ENCODE assay signal across 8 mouse cellular contexts in the genomic region with DNA sequence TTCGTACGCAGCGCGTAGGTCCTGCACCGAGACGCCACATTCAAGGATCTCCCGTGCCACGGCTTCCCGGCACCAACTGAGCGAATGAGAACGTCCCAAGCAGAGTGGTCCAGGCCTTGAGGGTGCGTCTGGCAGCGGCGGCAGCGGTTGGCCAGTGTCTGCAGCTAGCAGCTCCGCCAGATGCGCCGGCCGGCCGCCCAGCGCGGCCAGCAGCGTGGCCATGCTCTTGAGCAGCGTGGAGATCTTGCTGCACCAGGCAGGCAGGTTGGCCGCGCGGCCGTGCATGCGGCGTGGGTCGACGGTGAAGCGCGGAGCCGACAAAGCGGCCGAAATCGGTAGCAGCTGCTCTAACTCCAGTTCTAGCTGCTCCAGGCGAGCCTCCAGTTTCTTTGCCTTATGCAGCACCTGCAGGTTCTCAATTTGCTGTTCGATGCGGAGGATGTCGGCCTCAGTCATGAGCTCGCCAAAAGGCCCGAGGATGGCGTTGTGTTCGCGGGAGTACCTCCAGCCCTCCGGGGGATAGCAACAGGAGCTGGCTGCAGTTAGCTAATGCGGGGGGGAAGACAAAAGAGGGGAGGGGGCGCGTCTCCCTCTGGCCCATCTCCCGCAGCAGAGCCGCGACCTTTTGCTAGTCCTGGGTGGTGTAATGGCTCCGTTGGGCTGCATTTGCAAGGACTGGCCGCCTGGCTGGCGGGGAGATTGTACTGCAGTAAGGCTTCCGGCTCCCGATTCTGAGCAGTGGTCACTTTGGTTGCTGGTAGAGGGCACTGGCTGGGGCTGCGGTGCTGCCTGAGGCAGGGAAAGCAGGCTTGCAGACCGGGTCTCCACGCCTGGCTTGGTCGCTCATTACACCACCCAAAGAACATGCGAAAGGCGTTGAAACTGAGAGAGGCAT. TPM values are rescaled to one million over a fixed set of nuclear protein-coding genes. Genes with fewer than 3 reads are reported as not detected.
A peak's percentile ranks its signal among the peaks of the same experiment; 100 is the strongest.
DNase-seq lines count a peak whose midpoint lies in the region; TF ChIP-seq lines count a peak whose summit lies in the region.

No protein-coding gene starts in this region.

- TF ChIP-seq POLR2A in heart, adult 2 months (IDR thresholded peaks at IDR 0.05; ENCODE audit: insufficient read depth, low read depth, low read length): no peak

- WGBS in heart, adult 2 months: 12% methylated on average over 65 of the region's 65 CpGs
- WGBS in midbrain, embryonic 10.5 days: 3% methylated on average over 65 of the region's 65 CpGs

- H3K27ac ChIP-seq in heart, adult 2 months: peak overlapping the region; percentile 36
- H3K27ac ChIP-seq in brown adipose tissue, adult 24 weeks (replicated peaks; ENCODE audit: low read depth, low read length): no peak overlapping the region
- H3K27ac ChIP-seq in midbrain, embryonic 10.5 days (replicated peaks): 0 out of 2 replicates have a peak overlapping the region, but pooled peaks have one; percentile 14

- no peaks in the 10 kb centered on the region for H3K79me2 ChIP-seq in heart, adult 2 months (replicated peaks; ENCODE audit: control insufficient read depth, insufficient read depth, low read length)

- peak overlapping the region; percentile 65 for H3K9ac ChIP-seq in heart, adult 2 months (ENCODE audit: low read depth, low read length)

- H3K4me1 ChIP-seq in heart, adult 2 months (ENCODE audit: control insufficient read depth, insufficient read depth, low read length): peaks cover 2% of the 10 kb centered on the region; the same call in 1 of the 2 replicates
- H3K4me1 ChIP-seq in brown adipose tissue, adult 24 weeks (ENCODE audit: control insufficient read depth, insufficient read depth, insufficient read length, low read length): peaks cover 2% of the 10 kb centered on the region; the same call in 1 of the 2 replicates
- peaks cover 57% of the 10 kb centered on the region for H3K4me1 ChIP-seq in midbrain, embryonic 10.5 days

- peak overlapping the region; percentile 62 for H3K4me3 ChIP-seq in heart, adult 2 months
- H3K4me3 ChIP-seq in brown adipose tissue, adult 24 weeks (ENCODE audit: insufficient read depth, low read depth, low read length): peak overlapping the region; percentile 46
- peak overlapping the region; percentile 44 for H3K4me3 ChIP-seq in midbrain, embryonic 10.5 days

- DNase-seq in heart, adult 2 months: peak; percentile 54 to 60
- no peak for DNase-seq in heart, adult 9 months (ENCODE audit: low spot score in 2 of 2)
- peak; percentile 35 to 42 for DNase-seq in heart, postnatal 36 days
- DNase-seq in midbrain, embryonic 10.5 days (ENCODE audit: low spot score): peak; percentile 66
- no peak for DNase-seq in c-Kit-positive CD71-positive TER-119-positive erythroid progenitor cells, embryonic 14.5 days (ENCODE audit: low spot score)
- DNase-seq in thymus, adult 18-20 months: no peak
- DNase-seq in urinary bladder, postnatal 36 days (ENCODE audit: low spot score in 2 of 2): no peak

- TF ChIP-seq EP300 in heart, adult 2 months (IDR thresholded peaks at IDR 0.05; ENCODE audit: insufficient read depth, low read depth, low read length): no peak

- peaks cover 2% of the 10 kb centered on the region; the same call in 1 of the 2 replicates for H3K27me3 ChIP-seq in heart, adult 2 months (ENCODE audit: control insufficient read depth, insufficient read depth, low read length)
- H3K27me3 ChIP-seq in midbrain, embryonic 10.5 days (ENCODE audit: low read depth, poor library complexity, severe bottlenecking): peaks cover 100% of the 10 kb centered on the region

- H3K36me3 ChIP-seq in heart, adult 2 months (ENCODE audit: control insufficient read depth, insufficient read depth, low read length): no peaks in the 10 kb centered on the region
- H3K36me3 ChIP-seq in midbrain, embryonic 10.5 days: no peaks in the 10 kb centered on the region

- H3K9me3 ChIP-seq in midbrain, embryonic 10.5 days (replicated peaks): no peaks in the 10 kb centered on the region

- intact Hi-C loops in heart, adult 2 months (cut with DNase I): no loop called here
- intact Hi-C loops in heart, postnatal 36 days (cut with DNase I): no loop called here

- TF ChIP-seq CTCF in heart, adult 2 months (IDR thresholded peaks at IDR 0.05): no peak

RNA-seq across cellular contexts. Expression of a gene that starts 10.5 kb away (rescaled TPM):
- total RNA-seq in heart, adult 2 months (2021): 1 to 10 TPM; 1.4 to 2.4 TPM
- polyA plus RNA-seq in heart, adult 2 months (2012; rRNA removed): 6.1 and 7.4 TPM in 2 replicates
- polyA plus RNA-seq in brown adipose tissue, adult 24 weeks (2012; ENCODE audit: insufficient read depth, insufficient read length, missing spikeins): 1.9 TPM in 1 of 2 replicates, not detected in the other
- 1 to 10 TPM in 1 of 2 experiments, under 1 TPM in 1; 0.81 to 3.2 TPM for total RNA-seq in heart, postnatal 36 days (2021)
- polyA plus RNA-seq in midbrain, embryonic 10.5 days (2016; fragmentation: Nextera tagmentation; extraction: Ambion mirVana): 0.47 and 1.0 TPM in 2 replicates

RNA-seq across cellular contexts. Expression of a gene that starts 25.9 kb away (rescaled TPM):
- 1 to 10 TPM; 2.4 to 2.5 TPM for total RNA-seq in heart, adult 2 months (2021)
- 2.7 and 3.2 TPM in 2 replicates for polyA plus RNA-seq in heart, adult 2 months (2012; rRNA removed)
- polyA plus RNA-seq in brown adipose tissue, adult 24 weeks (2012; ENCODE audit: insufficient read depth, insufficient read length, missing spikeins): 1.0 TPM in 1 of 2 replicates, not detected in the other
- 1 to 10 TPM; 1.8 to 2.7 TPM for total RNA-seq in heart, postnatal 36 days (2021)
- polyA plus RNA-seq in midbrain, embryonic 10.5 days (2016; fragmentation: Nextera tagmentation; extraction: Ambion mirVana): 0.94 and 1.4 TPM in 2 replicates

RNA-seq across cellular contexts. Expression of a gene that starts 32.4 kb away (rescaled TPM):
- total RNA-seq in heart, adult 2 months (2021): not detected
- polyA plus RNA-seq in heart, adult 2 months (2012; rRNA removed): not detected in 2 replicates
- not detected in 2 replicates for polyA plus RNA-seq in brown adipose tissue, adult 24 weeks (2012; ENCODE audit: insufficient read depth, insufficient read length, missing spikeins)
- total RNA-seq in heart, postnatal 36 days (2021): not detected
- 0.79 and 1.3 TPM in 2 replicates for polyA plus RNA-seq in midbrain, embryonic 10.5 days (2016; fragmentation: Nextera tagmentation; extraction: Ambion mirVana)

RNA-seq across cellular contexts. Expression of a gene that starts 51.7 kb away (rescaled TPM):
- 10 to 100 TPM; 58.1 to 64.8 TPM for total RNA-seq in heart, adult 2 months (2021)
- 51.7 and 65.0 TPM in 2 replicates for polyA plus RNA-seq in heart, adult 2 months (2012; rRNA removed)
- polyA plus RNA-seq in brown adipose tissue, adult 24 weeks (2012; ENCODE audit: insufficient read depth, insufficient read length, missing spikeins): 15.6 and 19.4 TPM in 2 replicates
- total RNA-seq in heart, postnatal 36 days (2021): 10 to 100 TPM; 58.7 to 59.1 TPM
- 85.7 and 99.7 TPM in 2 replicates for polyA plus RNA-seq in midbrain, embryonic 10.5 days (2016; fragmentation: Nextera tagmentation; extraction: Ambion mirVana)

RNA-seq across cellular contexts. Expression of a gene that starts 54.0 kb away (rescaled TPM):
- 10 to 100 TPM; 11.5 to 16.7 TPM for total RNA-seq in heart, adult 2 months (2021)
- polyA plus RNA-seq in heart, adult 2 months (2012; rRNA removed): 20.3 and 20.5 TPM in 2 replicates
- polyA plus RNA-seq in brown adipose tissue, adult 24 weeks (2012; ENCODE audit: insufficient read depth, insufficient read length, missing spikeins): 2.3 and 5.7 TPM in 2 replicates
- 10 to 100 TPM; 14.9 to 21.9 TPM for total RNA-seq in heart, postnatal 36 days (2021)
- 8.1 and 9.5 TPM in 2 replicates for polyA plus RNA-seq in midbrain, embryonic 10.5 days (2016; fragmentation: Nextera tagmentation; extraction: Ambion mirVana)

Comparison
In these comparisons a context has a peak if more than half of its experiments do, and no peak if none do; other contexts are left out.
1. DNase-seq: peak in heart, adult 2 months (2 of 2), heart, postnatal 36 days (2 of 2) and midbrain, embryonic 10.5 days (single experiment); none in heart, adult 9 months (0 of 2), c-Kit-positive CD71-positive TER-119-positive erythroid progenitor cells, embryonic 14.5 days (single experiment), thymus, adult 18-20 months (0 of 2) and urinary bladder, postnatal 36 days (0 of 2).
2. Peak in every context shown above with its lines, with median percentiles within 50 percentile points of each other: H3K4me3 ChIP-seq.